Mouse (Mus musculus) heart, postnatal 0 days (tissue): ENCODE measurements around the gene Pank1.

ENCODE experiments used
- CTCF ChIP-seq: IDR thresholded peaks from 2 replicates; pipeline ENCODE4 v1.5.1; 2016; ENCODE audit warnings: antibody characterized with exemption, control low read depth, low read depth
- EP300 ChIP-seq: IDR thresholded peaks from 2 replicates; pipeline ENCODE4 v1.6.1; 2016; ENCODE audit warnings: antibody characterized with exemption, low read depth

GRCm38 (mm10) chr19:34758754-34759153 is 120.5 kb downstream of the Pank1 start:
- TF ChIP-seq EP300 (peak; percentile 89), CTCF (no peak)
